Comparison of ENCODE assay signal across 9 mouse cellular contexts in the genomic region with DNA sequence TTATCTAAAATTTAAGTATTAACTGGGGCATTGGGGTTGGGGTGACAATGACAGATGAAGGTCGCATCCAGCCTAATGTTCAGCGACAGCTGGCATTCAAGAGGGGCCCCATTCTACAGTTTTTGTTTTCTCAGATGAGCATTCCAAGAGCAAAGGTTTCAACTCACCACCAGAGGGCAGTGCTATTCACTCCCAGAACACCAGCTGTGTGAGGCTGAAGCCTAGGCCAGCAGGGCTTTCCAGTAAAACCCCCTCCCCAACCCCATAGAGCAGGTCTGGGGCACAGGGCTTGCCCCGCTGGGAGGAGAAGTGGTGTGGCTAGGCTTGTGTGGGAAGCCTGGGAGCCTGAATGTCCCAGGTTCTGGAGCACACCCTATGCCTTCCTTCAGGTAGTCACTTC. TPM values are rescaled to one million over a fixed set of nuclear protein-coding genes. Genes with fewer than 3 reads are reported as not detected.
DNase-seq lines count a peak whose midpoint lies in the region; ATAC-seq and TF ChIP-seq lines count a peak whose summit lies in the region.
"Had no signal": no experiment of that assay in that cellular context is flagged by ENCODE, and none has a peak within 500 bp of the region (broad histone marks: within the 10 kb centered on the region; RNA-seq: fewer than 3 reads in every experiment).

No protein-coding gene starts in this region.

- no peaks in the 10 kb centered on the region for H3K27me3 ChIP-seq in thymus, adult 2 months (ENCODE audit: control insufficient read depth, insufficient read depth, low read length)
- H3K27me3 ChIP-seq in forebrain, embryonic 14.5 days (replicated peaks; ENCODE audit: control insufficient read depth, insufficient read depth, low read length) = no peaks in the 10 kb centered on the region
- 0 out of 2 replicates have a peak, but pooled peaks cover 4% of the 10 kb centered on the region for H3K27me3 ChIP-seq in liver, embryonic 11.5 days (replicated peaks; ENCODE audit: control insufficient read depth, insufficient read depth, low read length)
- H3K27me3 ChIP-seq: neural tube, embryonic 12.5 days had no signal

- 30% methylated on average over 3 of the region's 3 CpGs for WGBS in thymus, adult 2 months
- WGBS in bone marrow, adult 2 months = 22% methylated on average over 3 of the region's 3 CpGs
- WGBS in forebrain, embryonic 14.5 days = 6% methylated on average over 3 of the region's 3 CpGs
- 14% methylated on average over 3 of the region's 3 CpGs for WGBS in liver, embryonic 11.5 days

- H3K9ac ChIP-seq in forebrain, embryonic 14.5 days (ENCODE audit: low read length) = no peak overlapping the region
- H3K9ac ChIP-seq in liver, embryonic 11.5 days (ENCODE audit: low read depth, low read length) = no peak overlapping the region
- H3K9ac ChIP-seq: neural tube, embryonic 12.5 days had no signal

- no peak for TF ChIP-seq POLR2A in thymus, adult 2 months (IDR thresholded peaks at IDR 0.05; ENCODE audit: control insufficient read depth, extremely low read depth, insufficient read depth, low read length, poor library complexity)
- TF ChIP-seq POLR2A in bone marrow, adult 2 months (IDR thresholded peaks at IDR 0.05; ENCODE audit: borderline replicate concordance, control insufficient read depth, low read depth, low read length) = no peak

- no peak overlapping the region for H3K4me2 ChIP-seq in forebrain, embryonic 14.5 days (ENCODE audit: low read length)
- no peak overlapping the region for H3K4me2 ChIP-seq in liver, embryonic 11.5 days
- H3K4me2 ChIP-seq: neural tube, embryonic 12.5 days had no signal

- no peaks in the 10 kb centered on the region for H3K9me3 ChIP-seq in forebrain, embryonic 14.5 days (replicated peaks; ENCODE audit: control insufficient read depth, low read length)
- H3K9me3 ChIP-seq in liver, embryonic 11.5 days (ENCODE audit: control insufficient read depth, low read length) = no peaks in the 10 kb centered on the region
- H3K9me3 ChIP-seq: neural tube, embryonic 12.5 days had no signal

- H3K4me1 ChIP-seq in thymus, adult 2 months (replicated peaks; ENCODE audit: control insufficient read depth, insufficient read depth, low read length) = no peaks in the 10 kb centered on the region
- no peaks in the 10 kb centered on the region for H3K4me1 ChIP-seq in bone marrow, adult 2 months (ENCODE audit: control insufficient read depth, insufficient read depth, low read length)
- H3K4me1 ChIP-seq in forebrain, embryonic 14.5 days (ENCODE audit: control insufficient read depth, insufficient read depth, low read length) = no peaks in the 10 kb centered on the region
- no peaks in the 10 kb centered on the region; the same call in 1 of the 2 replicates for H3K4me1 ChIP-seq in liver, embryonic 11.5 days (replicated peaks; ENCODE audit: control insufficient read depth, insufficient read depth, low read length)

- no peaks in the 10 kb centered on the region for H3K36me3 ChIP-seq in thymus, adult 2 months (ENCODE audit: control insufficient read depth, insufficient read depth, low read length)
- no peaks in the 10 kb centered on the region for H3K36me3 ChIP-seq in forebrain, embryonic 14.5 days (ENCODE audit: control insufficient read depth, insufficient read depth, low read length)
- H3K36me3 ChIP-seq in liver, embryonic 11.5 days (ENCODE audit: control insufficient read depth, insufficient read depth, low read length) = no peaks in the 10 kb centered on the region
- H3K36me3 ChIP-seq: neural tube, embryonic 12.5 days had no signal

- H3K4me3 ChIP-seq in thymus, adult 2 months (ENCODE audit: control insufficient read depth, insufficient read depth, low read length) = no peak overlapping the region
- H3K4me3 ChIP-seq in bone marrow, adult 2 months (replicated peaks; ENCODE audit: control insufficient read depth, low read depth, low read length) = no peak overlapping the region
- no peak overlapping the region for H3K4me3 ChIP-seq in forebrain, embryonic 14.5 days (ENCODE audit: low read depth, low read length)
- H3K4me3 ChIP-seq in liver, embryonic 11.5 days (ENCODE audit: low read depth, low read length) = no peak overlapping the region
- H3K4me3 ChIP-seq: neural tube, embryonic 12.5 days had no signal

- peak; percentile 60; the same call in 1 of the 2 replicates for ATAC-seq in forebrain, embryonic 14.5 days
- no peak for ATAC-seq in liver, embryonic 11.5 days (replicated peaks; ENCODE audit: low FRiP score)

- TF ChIP-seq CTCF in thymus, adult 2 months (IDR thresholded peaks at IDR 0.05; ENCODE audit: borderline replicate concordance, control insufficient read depth, extremely low read depth, insufficient read depth, low read length, poor library complexity) = peak; percentile 58; the same call in 1 of the 2 replicates
- TF ChIP-seq CTCF in bone marrow, adult 2 months (IDR thresholded peaks at IDR 0.05; ENCODE audit: control insufficient read depth, insufficient read depth, low read length) = peak; percentile 68

- H3K27ac ChIP-seq in thymus, adult 2 months (ENCODE audit: control insufficient read depth, insufficient read depth, low read length) = no peak overlapping the region
- H3K27ac ChIP-seq in bone marrow, adult 2 months (ENCODE audit: control insufficient read depth, insufficient read depth, low read depth, low read length, poor library complexity) = no peak overlapping the region
- H3K27ac ChIP-seq in forebrain, embryonic 14.5 days (ENCODE audit: low read depth, low read length) = no peak overlapping the region
- H3K27ac ChIP-seq in liver, embryonic 11.5 days (ENCODE audit: low read depth, low read length) = no peak overlapping the region
- H3K27ac ChIP-seq: neural tube, embryonic 12.5 days had no signal

- DNase-seq in thymus, adult 2 months = peak; percentile 47
- no peak for DNase-seq in thymus, adult 18-20 months
- peak; percentile 79 for DNase-seq in forebrain, embryonic 14.5 days (ENCODE audit: low spot score)
- DNase-seq in kidney, adult 9 months = peak; percentile 52
- peak; percentile 41 for DNase-seq in liver, embryonic 11.5 days (ENCODE audit: low spot score)
- DNase-seq in retina, postnatal 7 days (ENCODE audit: low read depth, low spot score) = peak; percentile 58
- no peak for DNase-seq in urinary bladder, postnatal 4 days (ENCODE audit: low spot score in 2 of 2)

RNA-seq across cellular contexts. Expression of gene Ptges, which starts 38.7 kb away (rescaled TPM):
- polyA plus RNA-seq in thymus, adult 2 months (2012; rRNA removed) = 10.1 and 12.3 TPM in 2 replicates
- polyA plus RNA-seq in bone marrow, adult 2 months (2011; ENCODE audit: insufficient read depth, insufficient read length, low replicate concordance, missing spikeins) = 2.9 and 8.0 TPM in 2 replicates
- polyA plus RNA-seq in forebrain, embryonic 14.5 days (2014; fragmentation: Nextera tagmentation; extraction: Ambion mirVana) = 2.6 and 3.3 TPM in 2 replicates
- polyA plus RNA-seq in liver, embryonic 11.5 days (2014; fragmentation: Nextera tagmentation; extraction: Ambion mirVana) = 0.92 and 0.97 TPM in 2 replicates

RNA-seq across cellular contexts. Expression of gene Prrx2, which starts 56.2 kb away (rescaled TPM):
- polyA plus RNA-seq in thymus, adult 2 months (2012; rRNA removed) = 2.2 and 2.5 TPM in 2 replicates
- 4.1 TPM in 1 of 2 replicates, not detected in the other for polyA plus RNA-seq in bone marrow, adult 2 months (2011; ENCODE audit: insufficient read depth, insufficient read length, low replicate concordance, missing spikeins)
- polyA plus RNA-seq in forebrain, embryonic 14.5 days (2014; fragmentation: Nextera tagmentation; extraction: Ambion mirVana) = 2.9 and 3.0 TPM in 2 replicates
- 8.2 and 9.4 TPM in 2 replicates for polyA plus RNA-seq in liver, embryonic 11.5 days (2014; fragmentation: Nextera tagmentation; extraction: Ambion mirVana)

Comparison
In these comparisons a context has a peak if more than half of its experiments do, and no peak if none do; other contexts are left out.
1. DNase-seq: peak in thymus, adult 2 months (single experiment), forebrain, embryonic 14.5 days (single experiment), kidney, adult 9 months (single experiment), liver, embryonic 11.5 days (single experiment) and retina, postnatal 7 days (single experiment); none in thymus, adult 18-20 months (0 of 2) and urinary bladder, postnatal 4 days (0 of 2).